ENCODE assay signal across 7 mouse cellular contexts in the genomic region with DNA sequence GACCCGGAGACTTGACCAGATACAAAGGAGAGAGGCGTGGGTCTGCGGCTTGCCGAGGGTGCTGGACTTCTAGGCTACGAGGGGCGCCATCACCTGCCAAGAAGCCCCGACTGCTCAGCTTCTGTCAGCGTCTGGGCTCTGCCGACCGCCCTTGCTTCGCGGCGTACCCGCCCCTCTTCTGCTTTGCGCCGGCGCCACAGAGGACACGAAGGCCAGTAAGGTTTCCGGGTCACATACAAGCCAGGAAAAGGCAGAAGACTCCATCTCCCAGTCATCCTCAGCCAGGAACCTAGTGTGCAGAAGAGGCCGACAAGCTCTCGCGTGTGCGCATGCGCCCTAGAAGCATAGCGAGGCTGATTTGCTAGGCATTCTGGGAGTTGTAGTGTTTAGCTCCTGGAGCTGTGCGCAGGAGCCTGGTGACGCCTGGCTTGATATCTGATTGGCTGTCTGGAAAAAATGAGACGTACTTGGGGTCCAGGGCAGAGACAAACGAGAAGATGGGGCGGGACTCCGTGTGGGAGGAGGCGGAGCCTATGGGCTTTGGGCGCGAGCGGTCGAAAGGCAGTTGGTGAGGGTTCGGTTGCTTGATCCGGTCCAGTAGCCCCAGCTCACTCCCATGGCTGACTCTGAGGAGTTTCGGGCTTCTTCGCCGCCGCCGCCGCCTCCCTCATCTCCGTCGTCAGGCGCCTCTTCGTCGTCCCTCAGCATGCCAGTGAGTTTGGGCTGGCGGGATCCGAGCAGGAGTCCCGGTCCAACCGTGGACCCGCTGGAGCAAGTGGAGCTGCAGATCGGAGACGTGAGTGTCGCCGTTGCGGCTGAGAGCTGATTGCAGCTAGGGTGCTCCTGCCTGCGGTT. TPM values are rescaled to one million over a fixed set of nuclear protein-coding genes. Genes with fewer than 3 reads are reported as not detected.
DNase-seq lines count a peak whose midpoint lies in the region; ATAC-seq and TF ChIP-seq lines count a peak whose summit lies in the region.

A gene (plus strand): TSS at position 519 of the 855 bp plus-strand sequence.

- under 1% methylated on average over 60 of the region's 60 CpGs for WGBS in embryonic facial prominence, embryonic 10.5 days
- WGBS in intestine, postnatal 0 days, result under 1% methylated on average over 60 of the region's 60 CpGs
- under 1% methylated on average over 60 of the region's 60 CpGs for WGBS in midbrain, embryonic 12.5 days
- under 1% methylated on average over 60 of the region's 60 CpGs for WGBS in small intestine, adult 2 months

- ATAC-seq in intestine, postnatal 0 days, result peak; percentile 97
- peak; percentile 98 for ATAC-seq in midbrain, embryonic 12.5 days (ENCODE audit: low FRiP score, low read depth)

- H3K4me1 ChIP-seq in embryonic facial prominence, embryonic 10.5 days, result peaks cover 23% of the 10 kb centered on the region
- no peaks in the 10 kb centered on the region for H3K4me1 ChIP-seq in intestine, postnatal 0 days (replicated peaks; ENCODE audit: control insufficient read depth, insufficient read depth, low read length)
- H3K4me1 ChIP-seq in midbrain, embryonic 12.5 days, result peaks cover 11% of the 10 kb centered on the region
- H3K4me1 ChIP-seq in small intestine, adult 2 months (ENCODE audit: control insufficient read depth, insufficient read depth, insufficient read length, low read length), result peaks cover 3% of the 10 kb centered on the region

- peaks cover 12% of the 10 kb centered on the region; the same call in 1 of the 2 replicates for H3K9me3 ChIP-seq in embryonic facial prominence, embryonic 10.5 days
- no peaks in the 10 kb centered on the region for H3K9me3 ChIP-seq in intestine, postnatal 0 days (ENCODE audit: control insufficient read depth)
- H3K9me3 ChIP-seq in midbrain, embryonic 12.5 days, result 0 out of 2 replicates have a peak, but pooled peaks cover 8% of the 10 kb centered on the region

- peak within 1 kb of the TSS; percentile 83 for H3K4me3 ChIP-seq in embryonic facial prominence, embryonic 10.5 days
- peak within 1 kb of the TSS; percentile 70 for H3K4me3 ChIP-seq in intestine, postnatal 0 days (ENCODE audit: low read depth, low read length)
- peak within 1 kb of the TSS; percentile 73 for H3K4me3 ChIP-seq in midbrain, embryonic 12.5 days
- peak within 1 kb of the TSS; percentile 76 for H3K4me3 ChIP-seq in small intestine, adult 2 months (ENCODE audit: low read depth, low read length)

- intact Hi-C loops in left cerebral cortex, postnatal 4 days (cut with DNase I), result no loop called here

- H3K9ac ChIP-seq in intestine, postnatal 0 days (ENCODE audit: low read depth, low read length), result peak within 1 kb of the TSS; percentile 66
- H3K9ac ChIP-seq in midbrain, embryonic 12.5 days (replicated peaks), result peak within 1 kb of the TSS; percentile 78

- peak; percentile 94 for DNase-seq in adrenal gland, postnatal 10 days
- peak; percentile 96 for DNase-seq in embryonic facial prominence, embryonic 10.5 days (ENCODE audit: low spot score)
- DNase-seq in gonadal fat pad, adult 2 months (ENCODE audit: low read depth), result peak; percentile 99
- DNase-seq in left cerebral cortex, postnatal 4 days, result peak; percentile 96

- peak within 1 kb of the TSS; percentile 93 for H3K27ac ChIP-seq in embryonic facial prominence, embryonic 10.5 days (replicated peaks)
- H3K27ac ChIP-seq in intestine, postnatal 0 days (ENCODE audit: low read depth, low read length), result peak within 1 kb of the TSS; percentile 92
- H3K27ac ChIP-seq in midbrain, embryonic 12.5 days (replicated peaks), result peak within 1 kb of the TSS; percentile 77
- H3K27ac ChIP-seq in small intestine, adult 2 months (ENCODE audit: insufficient read depth, low read depth, low read length), result peak within 1 kb of the TSS; percentile 80

- H3K27me3 ChIP-seq in embryonic facial prominence, embryonic 10.5 days (replicated peaks; ENCODE audit: low read depth, poor library complexity, severe bottlenecking), result no peaks in the 10 kb centered on the region
- H3K27me3 ChIP-seq in intestine, postnatal 0 days (replicated peaks; ENCODE audit: control insufficient read depth, insufficient read depth, low read length), result no peaks in the 10 kb centered on the region
- no peaks in the 10 kb centered on the region for H3K27me3 ChIP-seq in midbrain, embryonic 12.5 days
- H3K27me3 ChIP-seq in small intestine, adult 2 months (ENCODE audit: control insufficient read depth, insufficient read depth, low read length), result no peaks in the 10 kb centered on the region

- peaks cover 30% of the 10 kb centered on the region for H3K36me3 ChIP-seq in embryonic facial prominence, embryonic 10.5 days (replicated peaks)
- peaks cover 6% of the 10 kb centered on the region for H3K36me3 ChIP-seq in intestine, postnatal 0 days (ENCODE audit: control insufficient read depth, insufficient read depth)
- H3K36me3 ChIP-seq in midbrain, embryonic 12.5 days, result peaks cover 24% of the 10 kb centered on the region
- H3K36me3 ChIP-seq in small intestine, adult 2 months (ENCODE audit: control insufficient read depth, insufficient read depth, low read length), result 0 out of 2 replicates have a peak, but pooled peaks cover 1% of the 10 kb centered on the region

- peak; percentile 79 for TF ChIP-seq POLR2A in small intestine, adult 2 months (IDR thresholded peaks at IDR 0.05; ENCODE audit: low read depth, low read length)

- H3K4me2 ChIP-seq in intestine, postnatal 0 days (replicated peaks; ENCODE audit: low read depth), result peak within 1 kb of the TSS; percentile 71
- H3K4me2 ChIP-seq in midbrain, embryonic 12.5 days (replicated peaks), result peak within 1 kb of the TSS; percentile 87

- TF ChIP-seq CTCF in intestine, postnatal 0 days (IDR thresholded peaks at IDR 0.05; ENCODE audit: low read depth), result no peak
- TF ChIP-seq CTCF in small intestine, adult 2 months (IDR thresholded peaks at IDR 0.05; ENCODE audit: extremely low read depth, insufficient read length, insufficient replicate concordance, low read depth, low read length), result no peak

RNA-seq across cellular contexts. Expression of the gene that starts here (rescaled TPM):
- total RNA-seq in adrenal gland, postnatal 10 days (2021), result 1 to 10 TPM; 5.5 to 5.7 TPM
- polyA plus RNA-seq in embryonic facial prominence, embryonic 10.5 days (2016; fragmentation: Nextera tagmentation; extraction: Ambion mirVana), result 33.0 and 34.4 TPM in 2 replicates
- polyA plus RNA-seq in gonadal fat pad, adult 2 months (2012; rRNA removed), result 1.4 and 1.7 TPM in 2 replicates
- polyA plus RNA-seq in intestine, postnatal 0 days (2015; fragmentation: Nextera tagmentation; extraction: Ambion mirVana), result 7.6 and 8.9 TPM in 2 replicates
- 1 to 10 TPM; 1.6 to 2.5 TPM for total RNA-seq in left cerebral cortex, postnatal 4 days (2021)
- 17.8 and 21.3 TPM in 2 replicates for polyA plus RNA-seq in midbrain, embryonic 12.5 days (2016; fragmentation: Nextera tagmentation; extraction: Ambion mirVana)
- polyA plus RNA-seq in small intestine, adult 2 months (2012; rRNA removed), result 0.50 and 0.57 TPM in 2 replicates

Comparison
In these comparisons a context has a peak if more than half of its experiments do, and no peak if none do; other contexts are left out.
1. Peak in every context shown above with its lines: DNase-seq, ATAC-seq, H3K4me3 ChIP-seq and H3K27ac ChIP-seq.